In genomic region chr8:119670419-119671091, GRCm38 (mm10) we compare ENCODE assay signal across 8 mouse cellular contexts. TPM values are rescaled to one million over a fixed set of nuclear protein-coding genes. Genes with fewer than 3 reads are reported as not detected.
DNase-seq lines count a peak whose midpoint lies in the region; ATAC-seq and TF ChIP-seq lines count a peak whose summit lies in the region.

No protein-coding gene starts in this region.

- H3K4me1 ChIP-seq in intestine, postnatal 0 days (replicated peaks; ENCODE audit: control insufficient read depth, insufficient read depth, low read length): peaks cover 9% of the 10 kb centered on the region

- H3K27me3 ChIP-seq in intestine, postnatal 0 days (replicated peaks; ENCODE audit: control insufficient read depth, insufficient read depth, low read length): no peaks in the 10 kb centered on the region

- no peak overlapping the region; the same call in 1 of the 2 replicates for H3K9ac ChIP-seq in intestine, postnatal 0 days (ENCODE audit: low read depth, low read length)

- DNase-seq in adrenal gland, adult 8-10 months: peak; percentile 55
- no peak for DNase-seq in adrenal gland, postnatal 10 days
- DNase-seq in gastrocnemius, adult 8-10 months (ENCODE audit: low spot score in 2 of 2): peak; percentile 64 to 80
- DNase-seq in lung, postnatal 25 days (ENCODE audit: low spot score): peak; percentile 83
- DNase-seq in frontal cortex, postnatal 36 days (ENCODE audit: low spot score in 2 of 2): no peak

- H3K36me3 ChIP-seq in intestine, postnatal 0 days (ENCODE audit: control insufficient read depth, insufficient read depth): no peaks in the 10 kb centered on the region

- H3K4me2 ChIP-seq in intestine, postnatal 0 days (replicated peaks; ENCODE audit: low read depth): peak overlapping the region; percentile 49

- H3K4me3 ChIP-seq in intestine, postnatal 0 days (ENCODE audit: low read depth, low read length): no peak overlapping the region

- no peaks in the 10 kb centered on the region for H3K9me3 ChIP-seq in intestine, postnatal 0 days (ENCODE audit: control insufficient read depth)

- ATAC-seq in intestine, postnatal 0 days: peak; percentile 68
- no peak for ATAC-seq in megakaryocyte progenitor cell, adult 5-6 weeks (replicated peaks; ENCODE audit: poor library complexity)
- no peak for ATAC-seq in CD4-positive, CD25-positive, alpha-beta regulatory T cell, adult 4 months

- 10% methylated on average over 16 of the region's 16 CpGs for WGBS in intestine, postnatal 0 days

- TF ChIP-seq CTCF in intestine, postnatal 0 days (IDR thresholded peaks at IDR 0.05; ENCODE audit: low read depth): no peak

- H3K27ac ChIP-seq in intestine, postnatal 0 days (ENCODE audit: low read depth, low read length): peak overlapping the region; percentile 72

RNA-seq across cellular contexts. Expression of gene Wfdc1, which starts 4.4 kb away (rescaled TPM):
- total RNA-seq in adrenal gland, adult 8-10 months (2022): 10 to 100 TPM in 3 of 4 experiments, 1 to 10 TPM in 1; 9.0 to 14.0 (median 12.8) TPM
- 10 to 100 TPM; 15.4 to 17.4 TPM for total RNA-seq in adrenal gland, postnatal 10 days (2021)
- total RNA-seq in gastrocnemius, adult 8-10 months (2022): 10 to 100 TPM; 63.4 to 89.3 (median 75.2) TPM
- 15.5 and 15.6 TPM in 2 replicates for polyA plus RNA-seq in intestine, postnatal 0 days (2015; fragmentation: Nextera tagmentation; extraction: Ambion mirVana)
- total RNA-seq in megakaryocyte progenitor cell, adult 5-6 weeks (2015): not detected in 2 replicates
- total RNA-seq in megakaryocyte progenitor cell, adult 5-6 weeks (2017): not detected in 2 replicates
- not detected for polyA plus RNA-seq in CD4-positive, CD25-positive, alpha-beta regulatory T cell, adult 4 months (2017; shearing (Covaris generic))

RNA-seq across cellular contexts. Expression of gene Atp2c2, which starts 29.3 kb away (rescaled TPM):
- under 1 TPM in 3 of 4 experiments, not detected in 1; 0.35 to 0.38 (median 0.38) TPM for total RNA-seq in adrenal gland, adult 8-10 months (2022)
- under 1 TPM; 0.12 to 0.39 TPM for total RNA-seq in adrenal gland, postnatal 10 days (2021)
- total RNA-seq in gastrocnemius, adult 8-10 months (2022): not detected
- polyA plus RNA-seq in intestine, postnatal 0 days (2015; fragmentation: Nextera tagmentation; extraction: Ambion mirVana): 2.3 and 2.4 TPM in 2 replicates
- not detected in 2 replicates for total RNA-seq in megakaryocyte progenitor cell, adult 5-6 weeks (2015)
- not detected in 2 replicates for total RNA-seq in megakaryocyte progenitor cell, adult 5-6 weeks (2017)
- polyA plus RNA-seq in CD4-positive, CD25-positive, alpha-beta regulatory T cell, adult 4 months (2017; shearing (Covaris generic)): under 1 TPM in 1 of 2 experiments, not detected in 1; 0.18 TPM

RNA-seq across cellular contexts. Expression of gene Kcng4, which starts 35.1 kb away (rescaled TPM):
- total RNA-seq in adrenal gland, adult 8-10 months (2022): 1 to 10 TPM in 2 of 4 experiments, under 1 TPM in 2; 0.58 to 1.5 (median 1.2) TPM
- under 1 TPM; 0.42 to 0.79 TPM for total RNA-seq in adrenal gland, postnatal 10 days (2021)
- 10 to 100 TPM in 3 of 4 experiments, 1 to 10 TPM in 1; 8.3 to 22.8 (median 16.5) TPM for total RNA-seq in gastrocnemius, adult 8-10 months (2022)
- polyA plus RNA-seq in intestine, postnatal 0 days (2015; fragmentation: Nextera tagmentation; extraction: Ambion mirVana): 0.34 and 0.51 TPM in 2 replicates
- not detected in 2 replicates for total RNA-seq in megakaryocyte progenitor cell, adult 5-6 weeks (2015)
- not detected in 2 replicates for total RNA-seq in megakaryocyte progenitor cell, adult 5-6 weeks (2017)
- polyA plus RNA-seq in CD4-positive, CD25-positive, alpha-beta regulatory T cell, adult 4 months (2017; shearing (Covaris generic)): not detected

RNA-seq across cellular contexts. Expression of gene Adad2, which starts 58.0 kb away (rescaled TPM):
- not detected for total RNA-seq in adrenal gland, adult 8-10 months (2022)
- total RNA-seq in adrenal gland, postnatal 10 days (2021): not detected
- total RNA-seq in gastrocnemius, adult 8-10 months (2022): not detected
- polyA plus RNA-seq in intestine, postnatal 0 days (2015; fragmentation: Nextera tagmentation; extraction: Ambion mirVana): 0.08 and 0.17 TPM in 2 replicates
- not detected in 2 replicates for total RNA-seq in megakaryocyte progenitor cell, adult 5-6 weeks (2015)
- total RNA-seq in megakaryocyte progenitor cell, adult 5-6 weeks (2017): not detected in 2 replicates
- polyA plus RNA-seq in CD4-positive, CD25-positive, alpha-beta regulatory T cell, adult 4 months (2017; shearing (Covaris generic)): not detected

Comparison
In these comparisons a context has a peak if more than half of its experiments do, and no peak if none do; other contexts are left out.
1. DNase-seq: peak in adrenal gland, adult 8-10 months (single experiment), gastrocnemius, adult 8-10 months (2 of 2) and lung, postnatal 25 days (single experiment); none in adrenal gland, postnatal 10 days (single experiment) and frontal cortex, postnatal 36 days (0 of 2).
2. RNA of gene Wfdc1, which starts 4.4 kb away (total RNA-seq): 63.4 to 89.3 TPM in gastrocnemius, adult 8-10 months, 15.4 to 17.4 TPM in adrenal gland, postnatal 10 days and 9.0 to 14.0 TPM in adrenal gland, adult 8-10 months; not detected in megakaryocyte progenitor cell, adult 5-6 weeks; every median in the first group is over 10 times any median in the second.